Mouse (Mus musculus) intestine, postnatal 0 days (tissue): Measurements from ENCODE around the gene Sptlc2. TPM values are rescaled to one million over a fixed set of nuclear protein-coding genes. Genes with fewer than 3 reads are reported as not detected.
A peak's percentile ranks its signal among the peaks of the same experiment; 100 is the strongest.

Experiments
- ATAC-seq: fragments of 200-750 bp; cut with Nextera tagmentation; 2 replicates; pipeline ENCODE4 v1.8.0; 2017; ENCODE audit warnings: mild to moderate bottlenecking, moderate TSS enrichment, moderate library complexity
- H3K27ac ChIP-seq: fragments of 300-500 bp; sonication (generic); 2 replicates; pipeline ENCODE4 v1.5.1; 2014; ENCODE audit warnings: mild to moderate bottlenecking, low read depth, low read length, moderate library complexity
- H3K27me3 ChIP-seq: fragments of 300-500 bp; sonication (generic); replicated peaks from 2 replicates; pipeline ENCODE4 v1.6.1; 2014; ENCODE audit warnings: low read length, mixed read lengths; ENCODE audit not compliant: control insufficient read depth, insufficient read depth
- H3K36me3 ChIP-seq: fragments of 300-500 bp; sonication (generic); 2 replicates; pipeline ENCODE4 v1.6.1; 2014; ENCODE audit warnings: mild to moderate bottlenecking, moderate library complexity; ENCODE audit not compliant: control insufficient read depth, insufficient read depth
- H3K4me1 ChIP-seq: fragments of 300-500 bp; sonication (generic); replicated peaks from 2 replicates; pipeline ENCODE4 v1.6.1; 2014; ENCODE audit warnings: antibody characterized with exemption, low read length, mixed read lengths; ENCODE audit not compliant: control insufficient read depth, insufficient read depth
- H3K4me2 ChIP-seq: fragments of 300-500 bp; sonication (generic); replicated peaks from 2 replicates; pipeline ENCODE4 v1.6.1; 2014; ENCODE audit warnings: low read depth, mild to moderate bottlenecking, moderate library complexity
- H3K4me3 ChIP-seq: fragments of 300-500 bp; sonication (generic); 2 replicates; pipeline ENCODE4 v1.5.1; 2014; ENCODE audit warnings: low read depth, low read length
- H3K9ac ChIP-seq: fragments of 300-500 bp; sonication (generic); 2 replicates; pipeline ENCODE4 v1.6.1; 2014; ENCODE audit warnings: mild to moderate bottlenecking, low read depth, low read length
- H3K9me3 ChIP-seq: fragments of 300-500 bp; sonication (generic); 2 replicates; pipeline ENCODE4 v1.6.1; 2016; ENCODE audit warnings: mixed run types; ENCODE audit not compliant: control insufficient read depth
- CTCF ChIP-seq: sonication (generic); IDR thresholded peaks from 2 replicates; pipeline ENCODE4 v1.5.1; 2016; ENCODE audit warnings: low read depth, mild to moderate bottlenecking, control low read depth, antibody characterized with exemption, moderate library complexity
- WGBS: fragments of 180-500 bp; shearing (Covaris S2); extraction: QIAGEN DNeasy Blood & Tissue Kit; methylation state at CpG from one replicate; pipeline ENCODE4 v1.1.7; 2014; 5-methylcytosine and 5-hydroxymethylcytosine counted together
- microRNA-seq: library from miRNA; unstranded; fragments of <30 nt; microRNA quantifications from one replicate; pipeline ENCODE4, GENCODE M21; 2016
- polyA plus RNA-seq: library from polyadenylated mRNA; unstranded; fragments of >200 nt; fragmentation: Nextera tagmentation; extraction: Ambion mirVana; gene quantifications from 2 replicates; pipeline ENCODE4 v1.2.1, GENCODE M21; 2015

Sptlc2 gene
- polyA plus RNA-seq, 1 experiment from 2014 or later, result 186 TPM

DNA sequence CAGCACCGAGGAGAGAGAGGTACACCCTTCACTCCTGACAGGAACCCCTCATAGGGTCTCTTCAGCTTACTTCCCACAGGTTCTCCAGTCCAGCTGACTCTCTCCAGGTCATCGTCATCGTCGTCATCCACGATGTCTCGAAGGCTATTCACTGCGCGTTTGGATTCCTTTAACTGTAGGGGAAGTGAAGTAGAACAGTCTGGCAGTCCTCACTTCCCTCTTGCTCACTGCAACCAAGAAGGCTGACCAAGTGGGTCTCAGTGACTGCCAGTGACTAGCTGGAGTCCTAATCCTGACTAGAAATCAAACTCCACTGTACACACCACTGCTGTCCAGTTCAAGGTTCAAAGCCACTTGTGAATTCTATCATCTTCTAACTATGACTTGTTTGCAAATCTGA lies 127.6 kb downstream of the Sptlc2 start:
- no peak overlapping the region for H3K9ac ChIP-seq
- H3K27ac ChIP-seq, result no peak overlapping the region
- no peaks in the 10 kb centered on the region for H3K9me3 ChIP-seq
- no peak for ATAC-seq
- H3K4me3 ChIP-seq, result no peak overlapping the region
- no peaks in the 10 kb centered on the region for H3K4me1 ChIP-seq
- H3K27me3 ChIP-seq, result no peaks in the 10 kb centered on the region
- H3K36me3 ChIP-seq, result peaks cover 62% of the 10 kb centered on the region
- H3K4me2 ChIP-seq, result no peak overlapping the region
- 96% methylated on average over 8 of the region's 8 CpGs for WGBS
- TF ChIP-seq CTCF, result no peak

GRCm38 (mm10) chr12:87256629-87257028 lies 131.5 kb downstream of the Sptlc2 start:
- H3K27me3 ChIP-seq, result no peaks in the 10 kb centered on the region
- H3K36me3 ChIP-seq, result peaks cover 73% of the 10 kb centered on the region
- H3K4me2 ChIP-seq, result no peak overlapping the region
- no peaks in the 10 kb centered on the region for H3K4me1 ChIP-seq
- no peak overlapping the region for H3K4me3 ChIP-seq
- WGBS, result 94% methylated on average over 5 of the region's 5 CpGs
- H3K9ac ChIP-seq, result no peak overlapping the region
- no peaks in the 10 kb centered on the region for H3K9me3 ChIP-seq
- no peak for ATAC-seq
- TF ChIP-seq CTCF, result no peak
- H3K27ac ChIP-seq, result no peak overlapping the region

Small RNA genes lying within 50 kb of the gene (microRNA-seq; reads per million reads assigned to microRNA genes)
- gene Gm47293 (not detected), gene Mir3068 (81.5 reads per million, percentile 45 among the genes with 10 or more reads in this experiment)

Other genes starting within 250 kb of the Sptlc2 start
- gene Gstz1, start 241.2 kb downstream of the Sptlc2 start, polyA plus RNA-seq, result 58.8 and 62.4 TPM in 2 replicates
- 5.7 and 6.2 TPM in 2 replicates for gene Pomt2, start 240.4 kb downstream of the Sptlc2 start, polyA plus RNA-seq
- gene Samd15, start 188.6 kb downstream of the Sptlc2 start, polyA plus RNA-seq, result 0.33 and 0.94 TPM in 2 replicates
- gene Tmed8, start 187.9 kb downstream of the Sptlc2 start, polyA plus RNA-seq, result 0.98 and 1.1 TPM in 2 replicates
- gene Noxred1, start 149.6 kb downstream of the Sptlc2 start, polyA plus RNA-seq, result 0.14 and 0.21 TPM in 2 replicates
- 23.4 and 28.9 TPM in 2 replicates for gene Vipas39, start 122.1 kb downstream of the Sptlc2 start, polyA plus RNA-seq
- gene Ahsa1, start 121.9 kb downstream of the Sptlc2 start, polyA plus RNA-seq, result 69.7 and 78.3 TPM in 2 replicates
- gene Ism2, start 88.7 kb downstream of the Sptlc2 start, polyA plus RNA-seq, result 0.23 and 0.55 TPM in 2 replicates
- gene Slirp, start 55.5 kb upstream of the Sptlc2 start, polyA plus RNA-seq, result 250 and 272 TPM in 2 replicates
- 13.6 and 21.9 TPM in 2 replicates for gene Alkbh1, start 55.7 kb upstream of the Sptlc2 start, polyA plus RNA-seq
- gene Snw1, start 83.9 kb upstream of the Sptlc2 start, polyA plus RNA-seq, result 66.9 and 70.7 TPM in 2 replicates
- gene Gm5788, start 106.4 kb upstream of the Sptlc2 start, polyA plus RNA-seq, result not detected in 2 replicates
- not detected in 2 replicates for gene Gm8300, start 126.0 kb upstream of the Sptlc2 start, polyA plus RNA-seq
- gene Oog1, start 214.3 kb upstream of the Sptlc2 start, polyA plus RNA-seq, result not detected in 2 replicates
- not detected in 2 replicates for gene Gm4027, start 230.5 kb upstream of the Sptlc2 start, polyA plus RNA-seq